Mouse (Mus musculus) kidney, adult 18-20 months (tissue): ENCODE data around the gene Slfn14.
"Not testable (repeated sequence)": the region's sequence is repeated elsewhere in the genome, so short reads cannot be mapped to it uniquely, and the experiment has no call there.

Experiments
- DNase-seq: peaks from one replicate; pipeline ENCODE4 v3.0.0; 2021

The Slfn14 gene

DNA sequence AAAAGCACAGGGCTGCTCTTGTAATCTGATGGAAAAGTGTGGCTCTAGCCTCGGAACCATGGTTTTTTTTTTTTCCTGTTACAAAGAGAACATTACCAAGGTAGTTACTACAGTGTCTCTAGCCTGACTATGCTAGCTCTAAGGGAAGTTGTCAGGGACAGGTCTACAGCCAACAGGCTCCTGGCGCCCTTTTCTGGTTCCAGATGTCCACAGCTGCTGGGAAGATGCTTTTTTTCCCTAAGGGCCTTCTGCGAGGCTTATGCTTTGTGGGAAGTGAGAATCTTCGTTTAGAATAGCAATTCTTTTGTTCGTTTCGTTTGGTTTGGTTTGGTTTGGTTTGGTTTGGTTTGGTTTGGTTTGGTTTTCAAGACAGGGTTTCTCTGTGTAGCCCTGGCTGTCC, 6.8 kb downstream of the Slfn14 start:
- no peak for DNase-seq

DNA sequence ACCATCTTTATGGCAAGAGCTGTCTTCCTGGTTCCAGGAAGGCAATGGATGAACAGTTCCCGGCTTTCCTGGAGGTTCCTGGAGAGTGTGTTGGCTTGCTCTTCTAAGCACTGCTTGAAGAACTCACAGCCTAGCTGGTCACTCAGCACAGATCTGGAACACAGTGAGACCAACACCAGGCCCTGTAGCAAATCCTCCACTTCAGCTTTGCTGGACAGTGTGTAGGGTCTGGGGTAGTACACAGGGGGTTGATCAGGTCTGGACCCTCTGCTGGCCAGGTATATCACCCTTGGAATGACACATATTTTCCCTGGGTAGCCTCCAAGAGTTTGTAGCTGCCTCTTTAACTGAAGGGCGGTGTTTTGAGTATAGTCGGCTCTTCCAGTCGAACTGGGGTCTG, 7.5 kb downstream of the Slfn14 start:
- DNase-seq: no peak

DNA sequence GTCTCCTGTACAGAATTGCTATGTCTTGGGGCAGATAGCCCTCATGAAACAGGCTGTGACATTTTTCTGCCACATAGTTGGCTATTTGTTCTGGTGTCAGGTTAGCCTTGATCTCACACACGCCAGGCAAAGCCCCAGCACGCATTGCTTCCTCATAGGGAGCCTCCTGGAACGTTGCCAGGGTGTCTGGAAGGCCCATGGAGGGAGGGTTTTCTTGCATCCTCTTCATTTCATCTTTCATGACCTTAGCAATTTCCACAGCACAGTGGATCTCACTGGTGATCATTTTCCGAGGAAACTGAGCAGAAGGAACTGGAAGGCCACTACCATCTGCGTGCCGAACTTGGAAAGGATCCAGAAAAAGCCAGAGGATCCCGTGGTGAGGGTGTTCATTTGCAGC, 10.3 kb downstream of the Slfn14 start:
- DNase-seq: no peak

DNA sequence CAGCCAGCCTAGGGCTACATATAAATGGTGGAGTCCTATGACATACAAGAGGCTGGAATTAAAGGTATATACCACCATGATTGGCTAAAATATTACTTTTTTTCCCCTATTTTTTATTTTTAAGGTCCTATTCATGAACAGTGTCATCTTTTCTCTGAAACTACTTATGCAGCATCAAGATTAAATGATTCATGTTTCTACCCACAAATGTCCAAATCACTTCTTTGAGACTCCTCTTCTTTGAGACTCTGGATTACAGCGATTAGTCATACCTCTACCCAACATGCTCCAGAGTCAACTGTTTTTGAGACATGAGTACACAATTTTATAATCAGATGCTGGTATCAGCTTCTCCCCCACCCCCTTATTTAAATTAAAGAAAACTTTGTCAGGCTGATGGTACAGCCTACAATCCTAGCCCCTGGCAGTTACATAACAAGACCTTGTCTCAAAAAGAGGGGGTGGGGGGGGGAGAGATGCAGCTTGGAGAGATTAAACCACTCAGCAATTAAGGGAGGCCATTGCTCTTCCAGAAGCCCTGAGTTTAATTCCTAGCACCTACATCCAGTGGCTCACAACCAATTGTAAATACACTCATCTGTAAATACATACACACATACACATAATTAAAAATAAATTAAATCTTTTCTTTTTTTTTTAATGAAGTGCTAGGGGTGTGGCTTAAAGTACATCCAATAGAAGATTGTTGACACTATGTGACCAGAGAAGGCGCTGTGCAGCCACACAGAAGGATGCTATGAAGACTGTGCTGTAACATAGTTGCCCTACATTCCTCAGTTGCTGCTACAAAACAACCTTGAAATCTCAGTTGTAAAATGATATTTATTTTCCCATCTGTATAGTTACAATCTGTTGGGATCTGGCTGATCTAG, 14.3 kb downstream of the Slfn14 start:
- no peak for DNase-seq

DNA sequence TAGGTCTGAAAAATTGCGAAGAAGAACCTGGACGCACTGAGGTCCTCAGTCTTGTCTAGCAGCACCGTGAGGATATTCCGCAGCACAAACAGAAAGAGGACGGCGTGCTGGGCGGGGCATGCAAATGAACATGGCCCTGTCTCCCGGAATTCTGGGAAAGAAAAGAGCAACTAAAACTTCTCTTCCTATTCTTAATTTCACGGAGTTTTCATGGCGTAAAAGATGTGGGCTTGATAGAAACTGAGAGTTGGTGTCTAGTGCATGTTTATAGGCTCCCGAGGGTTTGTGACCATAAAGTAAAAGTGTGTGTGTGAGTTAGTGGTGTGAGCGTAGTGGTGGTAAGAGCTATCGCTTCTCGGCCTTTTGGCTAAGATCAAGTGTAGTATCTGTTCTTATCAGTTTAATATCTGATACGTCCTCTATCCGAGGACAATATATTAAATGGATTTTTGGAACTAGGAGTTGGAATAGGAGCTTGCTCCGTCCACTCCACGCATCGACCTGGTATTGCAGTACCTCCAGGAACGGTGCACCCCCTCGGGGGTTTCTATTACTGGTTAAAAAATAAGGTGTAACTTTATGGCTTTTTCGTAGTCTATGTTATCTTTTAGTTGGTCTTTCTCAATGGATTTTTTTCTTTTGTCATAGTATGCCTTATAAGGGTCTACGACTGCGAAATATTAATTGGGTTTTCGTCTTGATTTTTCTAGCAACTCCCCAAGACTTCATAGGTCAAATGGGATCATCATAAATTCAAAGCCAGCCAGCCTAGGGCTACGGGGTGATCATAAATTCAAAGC, 15.2 kb downstream of the Slfn14 start:
- peak; percentile 88 for DNase-seq

DNA sequence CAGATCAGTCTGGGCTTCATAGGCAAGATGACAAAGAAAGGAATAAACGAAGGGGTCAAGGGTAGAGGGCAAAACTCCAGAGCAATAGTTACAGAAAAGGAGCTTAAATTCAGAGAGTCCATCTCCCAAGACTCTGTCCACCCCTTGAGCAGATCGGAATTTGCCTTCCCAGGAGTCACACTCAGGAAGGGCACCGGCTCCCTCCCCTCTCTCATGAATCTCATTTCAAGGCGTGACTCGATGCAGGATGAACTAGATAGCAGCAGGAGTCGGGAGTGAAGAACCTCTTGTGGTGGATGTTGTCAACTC, 15.7 kb downstream of the Slfn14 start:
- DNase-seq: no peak

DNA sequence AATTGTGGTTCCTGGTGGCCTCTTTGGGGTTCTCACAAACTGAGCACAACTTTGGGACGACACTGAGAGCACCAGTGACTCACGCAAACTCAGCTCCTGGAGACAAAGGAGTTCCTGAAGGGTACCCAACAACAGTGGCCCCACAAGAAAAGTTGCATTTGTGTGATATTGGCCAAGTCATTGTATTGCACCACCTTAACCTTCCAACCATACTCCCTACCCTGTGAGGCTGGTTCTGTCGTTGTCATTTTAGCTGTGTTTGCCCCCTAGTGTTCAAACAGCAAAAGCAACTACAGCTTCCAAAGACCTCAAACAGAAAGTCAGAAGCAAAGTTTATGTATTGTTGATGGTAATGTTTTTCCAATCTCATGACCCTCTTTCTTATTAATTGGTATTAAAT, 23.4 kb downstream of the Slfn14 start:
- DNase-seq: no peak

DNA sequence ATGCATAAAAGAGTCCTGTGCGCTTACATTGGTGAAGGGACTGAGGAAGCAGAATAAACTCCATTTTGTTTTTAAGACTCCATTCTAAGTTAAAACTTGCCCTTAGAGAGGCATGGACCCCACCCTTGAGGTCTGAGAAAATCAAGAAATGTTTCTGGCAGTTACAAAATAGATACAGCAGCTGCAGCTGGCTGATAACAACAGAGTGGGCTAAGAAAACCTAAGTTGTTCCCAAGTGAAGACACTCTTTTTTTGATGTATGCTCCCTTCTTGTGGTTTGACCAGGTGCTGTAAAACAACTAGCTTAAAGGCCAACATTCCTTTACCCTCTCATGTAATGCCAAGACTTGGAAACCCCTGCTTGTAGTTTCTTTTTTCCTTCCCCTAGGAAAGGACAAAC, 23.9 kb downstream of the Slfn14 start:
- no peak for DNase-seq

DNA sequence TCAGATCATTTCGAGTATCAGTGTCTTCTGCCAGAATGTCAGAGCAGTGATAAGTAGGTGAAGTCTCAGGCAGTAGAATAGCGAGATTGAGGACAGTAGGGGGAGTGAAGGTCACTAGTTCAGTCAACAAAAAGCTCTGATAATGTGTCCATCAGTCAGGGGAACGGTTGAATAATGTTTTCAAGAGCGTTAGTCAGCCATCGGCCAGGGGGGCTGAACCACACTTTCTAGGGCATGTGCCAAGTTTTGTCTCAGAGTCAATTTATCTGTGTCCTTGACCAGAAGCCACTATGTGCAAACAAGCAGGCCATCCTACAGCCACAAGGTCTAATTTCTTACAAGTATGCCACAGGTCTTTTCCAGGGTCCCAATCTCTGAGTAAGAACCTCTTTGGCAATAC, 29.3 kb downstream of the Slfn14 start:
- not testable (repeated sequence) for DNase-seq

DNA sequence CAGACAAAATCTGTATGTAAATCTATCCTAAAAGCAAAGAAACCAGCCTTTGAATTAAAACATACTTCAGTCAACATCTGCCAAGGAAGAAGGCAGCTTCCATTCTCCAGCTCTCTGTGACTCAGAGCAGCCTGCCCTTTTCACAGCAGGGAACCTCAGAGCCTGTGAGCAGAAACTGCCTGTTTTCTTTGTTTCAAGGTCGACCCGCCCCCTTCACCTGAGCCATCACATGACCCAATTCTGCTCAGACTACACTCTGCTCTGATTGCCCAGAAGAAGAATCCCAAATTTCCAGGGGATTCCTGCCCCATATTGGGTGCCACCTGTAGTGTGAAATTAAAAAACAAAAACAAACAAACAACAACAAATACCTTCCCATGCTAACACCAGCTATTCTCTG, 46.7 kb downstream of the Slfn14 start:
- DNase-seq: no peak

DNA sequence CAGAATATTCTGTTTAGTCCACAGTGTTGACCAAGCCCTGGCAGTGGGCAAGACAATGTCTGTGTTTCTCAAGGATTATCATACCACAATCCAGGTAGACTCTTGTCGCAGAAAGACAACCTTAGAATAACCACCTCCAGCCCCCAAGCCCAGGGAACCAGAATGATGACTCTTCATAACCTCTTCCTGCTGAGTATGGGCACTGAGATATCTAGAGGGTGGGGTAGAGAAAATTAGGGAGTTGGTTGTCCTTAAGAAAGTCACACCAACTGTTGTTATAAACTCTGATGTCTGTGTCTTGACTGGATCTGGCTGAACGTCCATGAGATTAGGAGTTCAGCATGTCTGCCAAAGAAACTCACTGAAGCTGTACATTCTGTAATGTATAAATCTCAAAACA, 48.1 kb downstream of the Slfn14 start:
- no peak for DNase-seq

DNA sequence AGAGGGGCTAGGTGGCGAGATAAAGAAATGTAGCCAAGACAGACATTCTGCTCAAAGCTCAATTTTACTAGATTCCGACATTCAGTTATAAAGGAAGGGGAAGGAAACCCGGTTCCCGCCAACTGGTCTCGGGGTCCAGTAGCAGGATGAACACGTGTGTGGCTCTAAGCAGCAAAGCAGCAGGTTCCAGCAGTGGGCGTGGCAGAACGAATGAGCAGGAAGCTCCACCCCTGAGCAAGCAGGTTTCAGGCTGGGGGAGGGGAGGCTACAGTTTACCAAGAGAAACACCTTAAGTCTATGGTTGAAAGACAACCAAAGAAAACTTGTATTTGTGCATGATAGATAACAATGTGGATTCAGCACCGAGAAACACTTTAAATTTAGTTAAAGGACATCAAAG, 49.1 kb downstream of the Slfn14 start:
- DNase-seq: not testable (repeated sequence)

DNA sequence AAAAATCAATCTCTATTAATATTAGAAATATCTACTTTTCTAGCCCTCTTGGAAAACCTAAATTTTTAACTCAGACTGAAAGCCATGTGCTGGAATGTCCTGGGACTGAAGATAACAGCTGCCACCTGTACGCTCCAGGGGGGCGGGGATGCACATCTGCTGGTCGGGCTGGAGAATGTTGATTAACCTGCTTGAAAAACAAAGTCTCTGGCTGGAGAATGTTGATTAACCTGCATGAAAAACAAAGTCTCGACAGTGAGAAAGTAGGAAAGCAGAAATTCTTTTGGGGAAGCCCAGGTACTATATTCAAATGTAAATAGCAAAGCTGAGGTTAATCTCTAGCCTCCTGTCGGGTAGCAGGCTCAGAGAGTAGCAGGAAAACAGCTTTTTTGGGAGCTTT, 52.9 kb downstream of the Slfn14 start:
- not testable (repeated sequence) for DNase-seq

DNA sequence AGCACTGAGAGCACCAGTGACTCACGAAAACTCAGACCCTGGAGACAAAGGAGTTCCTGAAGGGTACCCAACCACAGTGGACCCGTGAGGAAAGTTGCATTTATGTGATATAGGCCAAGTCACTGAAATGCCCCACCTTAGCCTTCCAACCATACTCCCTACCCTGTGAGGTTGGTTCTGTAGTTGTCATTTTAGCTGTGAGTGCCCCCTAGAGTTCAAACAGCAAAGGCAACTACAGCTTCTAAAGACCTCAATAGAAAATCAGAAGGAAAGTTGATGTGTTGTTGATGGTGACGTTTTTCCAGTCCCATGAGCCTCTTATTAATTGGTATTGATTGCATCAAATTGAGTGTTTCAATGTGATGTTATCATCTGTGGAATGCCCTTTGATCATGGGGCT, 55.6 kb downstream of the Slfn14 start:
- no peak for DNase-seq

DNA sequence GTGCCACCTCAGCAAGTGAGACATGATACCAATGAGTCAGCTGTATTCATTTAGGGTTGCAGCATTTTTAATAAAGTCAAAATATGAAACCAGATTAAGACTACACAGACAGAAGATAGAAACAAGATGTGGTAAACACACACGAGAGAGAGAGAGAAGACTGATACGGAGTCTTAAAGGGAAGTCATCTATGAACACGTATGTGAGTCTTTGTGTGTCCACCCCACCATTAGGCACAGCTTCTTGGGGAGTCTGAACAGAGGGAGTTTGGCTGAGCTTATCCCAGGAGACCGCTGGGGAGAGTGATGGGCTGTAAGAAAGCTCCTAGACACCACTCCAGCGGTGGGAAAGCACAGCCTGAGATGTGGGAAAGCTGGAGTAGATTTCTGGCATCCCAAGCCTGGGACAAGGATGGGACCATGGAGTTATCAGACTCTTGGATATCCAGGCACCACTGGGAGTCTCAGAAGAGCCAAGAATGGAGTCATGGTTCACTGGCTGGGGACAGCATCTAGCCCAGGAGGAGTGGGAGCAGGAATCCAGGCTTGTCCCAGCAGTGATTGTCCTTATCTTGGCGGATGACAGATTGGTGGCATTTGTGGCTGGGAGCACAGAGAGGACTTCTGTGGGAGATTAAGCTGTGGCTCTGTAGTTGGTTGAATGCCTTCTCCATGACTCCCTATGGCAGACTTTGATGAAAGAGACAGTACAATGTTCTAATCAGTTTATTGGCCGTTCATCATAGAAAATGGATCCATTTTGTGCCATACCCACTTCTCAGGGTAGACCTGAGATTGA, 58.4 kb downstream of the Slfn14 start:
- no peak for DNase-seq

DNA sequence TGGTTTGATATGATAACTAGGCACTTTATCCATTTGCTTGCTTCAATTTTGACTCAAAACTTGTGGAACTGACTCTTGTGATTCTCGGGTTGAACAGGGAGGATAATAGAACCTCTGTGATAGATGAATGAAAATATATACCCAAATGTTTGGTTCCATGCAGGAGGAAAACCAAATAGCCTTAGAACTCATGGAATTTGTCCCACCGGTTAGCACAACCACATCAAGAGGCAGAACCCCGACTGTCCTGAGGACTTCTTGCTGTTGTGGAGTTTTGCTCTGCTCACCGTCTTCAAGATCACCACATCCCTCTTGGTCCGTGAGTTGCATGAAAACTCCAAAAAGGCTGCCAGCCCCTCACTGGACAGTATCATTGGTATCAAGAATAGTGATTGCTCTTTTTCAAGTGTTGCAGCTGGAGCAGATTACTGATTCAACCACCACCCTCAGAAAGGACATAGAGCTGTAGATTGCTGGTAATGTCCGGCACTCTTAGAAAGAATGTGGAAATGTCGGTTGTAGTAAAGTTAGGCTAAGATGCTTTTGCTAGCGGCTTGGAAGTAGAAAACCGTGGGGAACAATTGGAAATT, 61.1 kb downstream of the Slfn14 start:
- no peak for DNase-seq
